Mouse (Mus musculus) cerebellum, adult 18-20 months (tissue): ENCODE data around the gene Paqr8.
"Not testable (repeated sequence)": the region's sequence is repeated elsewhere in the genome, so short reads cannot be mapped to it uniquely, and the experiment has no call there.

Experiments used
- DNase-seq, 2 experiments: peaks; one replicate each; pipeline ENCODE4 v3.0.0; 2021

The Paqr8 gene

DNA sequence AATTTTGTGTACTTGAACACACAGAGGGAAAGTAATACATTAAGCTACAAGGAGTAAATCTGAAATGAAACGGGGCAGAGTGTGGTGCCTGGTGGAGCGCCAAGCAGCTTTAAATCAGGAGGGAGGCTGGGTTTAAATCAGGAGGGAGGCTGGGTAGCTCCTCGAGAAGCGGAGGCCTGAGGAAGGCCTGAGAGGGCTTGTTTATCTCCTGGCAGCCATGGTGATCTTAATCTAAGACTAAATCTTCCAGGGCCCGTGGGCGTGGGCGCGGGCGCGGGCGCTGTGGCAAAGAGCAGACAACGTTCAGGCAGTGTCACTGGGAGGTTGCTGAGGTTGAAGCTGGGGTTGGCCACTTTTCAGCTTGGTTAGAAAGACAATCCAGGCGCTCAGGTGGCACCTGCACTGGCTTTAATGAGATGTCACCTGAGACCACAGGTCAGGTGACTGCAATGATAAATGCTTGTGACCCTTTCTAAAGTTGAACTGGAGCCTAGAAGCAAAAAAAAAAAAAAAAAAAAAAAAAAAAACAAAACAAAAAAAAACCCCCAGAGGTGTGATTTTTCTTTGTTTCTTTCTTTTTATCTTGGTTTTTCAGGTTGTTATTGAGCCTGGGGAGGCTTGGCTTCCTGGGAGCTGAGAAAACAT, 22.2 kb downstream of the Paqr8 start:
- DNase-seq, result no peak

DNA sequence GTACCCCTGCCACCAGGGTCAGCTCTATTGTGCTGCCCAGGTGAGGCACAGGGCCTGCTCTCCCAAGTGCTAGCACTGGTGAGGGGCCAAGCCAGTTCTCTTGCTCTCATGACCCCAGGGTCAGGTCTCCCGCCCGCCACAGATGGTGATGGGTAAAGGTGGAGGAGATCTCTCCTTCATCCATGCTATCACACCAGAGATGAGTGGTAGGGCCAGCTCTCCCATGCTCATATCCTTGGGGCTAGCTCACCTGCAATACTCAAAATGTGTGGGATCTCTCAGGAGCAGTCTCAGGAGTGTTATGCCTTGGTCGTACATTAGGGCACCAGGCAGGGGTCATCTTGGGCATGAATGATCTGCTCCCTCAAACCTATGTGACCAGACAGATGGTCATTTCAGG, 24.4 kb downstream of the Paqr8 start:
- no peak for DNase-seq

DNA sequence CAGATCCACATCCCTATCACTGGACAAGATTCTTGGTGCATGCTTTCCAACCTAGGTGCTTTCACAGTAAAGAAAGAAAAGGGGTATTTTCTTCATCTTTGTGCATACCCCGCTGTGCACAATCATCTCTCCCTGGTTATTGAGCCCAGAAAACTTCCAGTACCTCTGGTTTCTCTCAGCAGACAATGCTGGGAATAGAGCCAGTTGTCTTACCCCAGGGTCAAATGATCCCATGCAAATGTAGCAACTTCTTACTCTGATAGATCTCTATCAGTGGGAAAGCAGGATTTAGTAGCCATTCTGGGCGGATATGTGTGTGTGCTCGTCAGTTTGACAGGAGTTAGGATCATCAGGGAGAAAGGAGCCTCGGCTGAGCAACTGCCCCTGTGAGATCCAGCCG, 25.2 kb downstream of the Paqr8 start:
- no peak for DNase-seq

DNA sequence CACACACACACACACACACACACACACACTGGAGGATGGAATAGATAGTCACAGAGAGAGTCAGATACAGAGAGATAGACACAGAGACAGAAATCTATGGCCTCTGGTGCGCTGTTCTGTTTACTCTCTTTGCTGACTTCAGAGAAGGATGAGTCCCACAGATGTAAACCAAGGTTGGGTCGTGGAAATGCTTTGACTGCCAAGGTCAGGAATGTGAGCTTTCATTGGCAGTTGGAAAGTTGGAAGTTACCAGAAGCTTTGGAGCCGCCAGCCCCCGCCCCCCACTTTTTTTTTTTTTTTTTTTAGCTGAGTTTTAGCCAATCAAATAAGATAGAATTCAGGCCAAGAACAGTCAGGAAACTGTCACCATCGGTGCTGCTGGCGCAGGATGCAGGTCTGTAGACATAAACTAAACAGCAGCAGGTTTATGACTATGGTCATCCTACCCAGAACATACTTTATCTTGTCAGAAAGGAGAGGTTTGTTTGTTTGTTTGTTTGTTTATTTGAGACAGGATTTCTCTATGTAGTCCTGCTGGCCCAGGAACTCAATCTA, 27.2 kb downstream of the Paqr8 start:
- DNase-seq, result no peak

DNA sequence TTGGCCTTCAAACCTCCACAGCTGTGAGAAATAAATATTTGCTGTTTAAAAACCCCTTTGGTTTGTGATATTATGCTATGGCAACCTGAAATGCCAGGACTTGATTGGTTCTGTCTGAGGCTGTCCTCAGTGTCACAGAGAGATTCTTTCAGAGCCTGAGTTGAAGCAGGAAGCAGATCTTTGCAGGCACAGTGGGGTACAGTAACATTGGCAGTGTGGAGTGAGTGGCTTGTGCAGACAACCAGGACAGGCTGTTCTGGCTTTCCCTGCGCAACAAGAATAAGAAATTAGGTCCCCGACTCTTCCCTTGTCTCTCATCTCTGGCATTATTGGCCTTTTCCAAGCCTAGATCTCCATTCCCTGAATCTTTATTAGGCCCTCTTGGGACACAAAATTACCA, 29.3 kb downstream of the Paqr8 start:
- DNase-seq, result peak; percentile 62 to 75

DNA sequence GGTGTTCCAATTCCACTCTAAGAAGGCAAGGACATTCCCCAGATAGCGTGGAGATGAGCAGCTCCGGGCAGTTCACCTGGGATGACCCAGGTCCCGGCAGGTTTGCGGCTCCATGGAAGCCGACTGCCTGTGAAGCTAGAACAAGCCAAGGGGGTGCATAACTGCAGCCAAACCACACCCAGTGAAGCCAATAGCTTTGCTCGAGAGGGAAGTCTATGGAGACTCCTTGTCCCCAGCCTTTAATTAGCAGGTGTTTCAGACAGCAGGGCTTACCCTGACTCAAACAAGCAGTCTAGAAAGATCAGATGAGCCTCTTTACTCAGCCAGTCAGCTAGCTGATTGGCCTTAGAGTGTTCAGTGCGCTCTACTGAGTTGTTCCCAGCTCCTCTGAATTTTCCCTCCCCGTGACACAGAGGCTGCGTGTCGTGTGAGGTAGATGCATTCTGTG, 30.7 kb downstream of the Paqr8 start:
- DNase-seq, result peak; percentile 78 to 84

DNA sequence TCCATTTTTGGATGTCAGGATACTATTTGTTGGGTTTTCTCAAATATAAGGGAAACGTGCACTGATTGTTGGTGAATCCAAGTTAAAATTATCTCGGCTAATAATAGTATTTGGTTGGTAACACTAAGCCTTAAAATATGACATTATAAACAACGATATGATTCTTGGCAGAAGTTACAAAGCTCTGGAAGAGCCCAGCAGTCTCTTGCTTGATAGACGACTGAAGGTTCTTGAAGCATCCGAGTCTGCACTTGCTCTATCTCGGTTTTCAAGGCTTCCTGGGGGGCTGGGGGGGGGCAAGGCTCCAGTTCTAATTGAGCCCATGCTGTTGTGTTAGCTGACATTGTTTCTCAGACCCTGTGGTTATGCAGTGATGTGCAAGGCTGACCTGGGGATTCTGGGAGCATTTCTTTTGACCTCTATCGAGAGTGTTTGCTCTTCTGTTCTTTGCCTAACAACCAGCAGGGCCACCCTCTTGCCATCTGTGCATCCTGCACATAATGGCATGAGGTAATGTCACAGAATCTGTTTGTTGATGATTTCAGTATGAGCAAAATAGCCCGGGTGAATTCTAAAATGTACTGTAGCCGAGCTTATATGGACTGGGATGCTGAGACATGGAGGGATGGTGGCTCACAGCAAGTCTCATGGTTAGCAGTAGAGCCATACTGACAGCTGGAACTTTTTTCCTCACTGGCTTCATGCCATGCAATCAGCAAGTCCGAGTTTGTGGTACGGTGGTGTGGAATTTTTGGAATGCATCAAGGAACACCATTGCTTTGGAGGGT, 32.4 kb downstream of the Paqr8 start:
- peak; percentile 82 to 89 for DNase-seq

DNA sequence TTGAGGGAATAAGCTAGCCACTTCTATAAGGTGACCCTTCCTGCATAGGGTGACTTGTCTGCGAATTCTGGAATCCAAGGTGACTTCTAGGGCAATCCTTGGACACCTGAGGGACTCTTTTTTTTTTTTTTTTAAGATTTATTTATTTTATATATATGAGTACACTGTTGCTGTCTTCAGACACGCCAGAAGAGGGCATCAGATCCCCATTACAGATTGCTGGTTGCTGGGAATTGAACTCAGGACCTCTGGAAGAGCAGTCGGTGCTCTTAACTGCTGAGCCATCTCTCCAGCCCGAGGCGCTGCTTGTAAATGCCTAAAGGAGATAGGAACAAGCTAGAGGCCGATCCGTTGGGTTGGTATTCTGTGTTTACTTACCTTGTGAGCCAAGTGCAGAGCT, 34.9 kb downstream of the Paqr8 start:
- DNase-seq, result not testable (repeated sequence)

DNA sequence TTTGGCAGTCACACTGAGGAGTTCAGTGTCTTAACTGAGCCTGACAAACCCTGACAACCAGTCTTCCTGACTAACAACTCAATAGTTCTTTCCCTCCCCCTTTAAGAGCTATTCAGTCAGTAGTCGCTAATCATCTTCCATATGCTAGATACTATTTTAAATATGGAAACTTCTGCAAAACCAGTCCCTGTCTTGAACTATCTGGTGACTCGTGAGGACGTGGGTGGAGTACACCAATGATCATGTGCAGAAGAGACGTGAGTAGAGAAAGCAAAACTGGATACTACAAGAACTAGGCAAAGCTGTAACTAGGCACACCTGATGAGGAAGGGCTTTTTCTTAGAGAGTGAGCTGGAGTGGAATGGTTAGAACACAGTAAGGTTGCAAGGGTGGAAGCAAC, 35.5 kb downstream of the Paqr8 start:
- DNase-seq, result no peak

DNA sequence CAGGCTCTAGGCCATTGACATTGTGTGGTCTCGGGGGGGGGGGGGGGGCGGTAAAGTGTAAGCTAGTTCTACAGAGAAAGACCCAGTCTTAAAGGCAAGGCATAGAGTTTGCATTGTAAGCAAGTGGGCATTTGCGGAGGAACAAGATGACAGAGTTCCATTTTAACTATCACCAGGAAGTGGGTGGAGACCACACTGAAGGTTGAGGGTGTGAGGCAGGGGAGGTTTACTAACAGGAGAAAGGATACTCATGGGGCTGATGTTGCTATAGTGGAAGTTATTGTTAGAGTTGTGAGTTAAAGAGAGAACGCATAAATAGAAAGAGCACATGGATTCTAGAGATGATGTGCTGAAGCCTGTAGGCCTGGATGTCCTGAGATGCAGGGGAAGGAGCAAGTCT, 36.0 kb downstream of the Paqr8 start:
- no peak for DNase-seq

DNA sequence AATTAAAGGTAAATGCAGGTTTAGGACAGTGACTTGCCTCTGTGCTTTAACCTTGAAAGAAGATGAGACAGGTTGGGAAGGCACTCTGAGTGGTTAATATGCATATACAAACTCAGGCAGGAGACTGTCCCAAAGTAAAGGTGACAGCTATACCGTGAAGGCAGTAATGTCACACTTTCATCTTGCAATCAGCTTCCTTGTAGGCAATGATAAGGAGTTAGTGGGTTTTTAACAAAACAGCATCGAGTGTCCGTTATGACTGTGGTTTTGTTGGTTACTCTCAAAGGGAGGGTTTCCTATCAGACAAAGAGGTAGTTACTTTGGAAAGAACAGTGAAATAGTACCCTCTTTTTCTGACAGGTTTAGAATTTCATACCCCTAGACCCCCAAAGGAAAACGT, 38.1 kb downstream of the Paqr8 start:
- DNase-seq, result no peak

DNA sequence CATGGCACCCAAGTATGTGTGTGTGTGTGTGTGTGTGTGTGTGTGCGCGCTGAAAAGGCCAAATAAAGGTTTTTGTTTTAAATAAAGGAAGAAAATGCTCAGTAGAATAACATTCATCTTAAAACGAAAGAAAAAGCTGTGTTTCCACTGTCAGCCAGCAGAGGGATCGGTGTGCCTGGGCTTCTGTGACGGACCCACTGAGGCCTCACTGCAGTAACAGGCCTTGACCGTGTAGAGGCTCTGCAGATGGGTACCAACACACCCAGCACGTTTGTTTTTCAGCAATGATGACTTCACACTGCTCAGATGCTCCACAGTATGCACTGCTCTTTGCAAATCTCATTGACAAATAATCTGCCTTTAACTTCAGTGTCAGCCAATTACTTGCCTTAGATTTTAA, 43.1 kb downstream of the Paqr8 start:
- peak; percentile 74 to 76 for DNase-seq

DNA sequence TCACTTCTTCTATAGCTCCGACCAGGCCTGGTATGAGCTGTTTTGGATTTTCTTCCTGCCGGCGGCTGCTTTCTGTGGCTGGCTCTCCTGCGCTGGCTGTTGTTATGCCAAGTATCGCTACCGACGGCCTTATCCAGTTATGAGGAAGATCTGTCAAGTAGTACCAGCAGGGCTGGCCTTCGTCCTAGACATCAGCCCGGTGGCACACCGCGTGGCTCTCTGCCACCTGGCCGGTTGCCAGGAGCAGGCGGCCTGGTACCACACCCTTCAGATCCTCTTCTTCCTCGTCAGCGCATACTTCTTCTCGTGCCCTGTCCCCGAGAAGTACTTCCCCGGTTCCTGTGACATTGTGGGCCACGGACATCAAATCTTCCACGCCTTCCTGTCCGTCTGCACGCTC, 44.7 kb downstream of the Paqr8 start:
- peak; percentile 55 to 76 for DNase-seq

DNA sequence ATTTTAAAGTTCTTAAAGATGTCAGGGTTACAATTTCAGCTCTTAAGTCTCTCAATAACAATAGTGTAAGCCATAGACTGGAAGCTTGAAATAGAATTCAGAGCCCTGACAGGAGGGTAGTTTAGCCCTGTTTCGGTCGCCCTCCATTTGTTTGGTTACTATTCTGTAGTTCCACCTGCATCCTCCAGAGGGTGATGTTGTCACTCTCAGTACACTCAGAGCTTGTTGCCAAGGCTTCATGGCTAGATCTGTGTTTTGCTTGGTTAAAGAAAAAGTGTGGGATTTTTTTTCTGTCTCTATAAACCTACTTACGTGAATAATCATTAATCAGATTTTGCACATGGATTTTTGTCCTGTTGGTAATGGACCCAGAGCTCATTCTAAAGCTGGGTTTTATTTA, 48.6 kb downstream of the Paqr8 start:
- peak; percentile 66 to 73 for DNase-seq

DNA sequence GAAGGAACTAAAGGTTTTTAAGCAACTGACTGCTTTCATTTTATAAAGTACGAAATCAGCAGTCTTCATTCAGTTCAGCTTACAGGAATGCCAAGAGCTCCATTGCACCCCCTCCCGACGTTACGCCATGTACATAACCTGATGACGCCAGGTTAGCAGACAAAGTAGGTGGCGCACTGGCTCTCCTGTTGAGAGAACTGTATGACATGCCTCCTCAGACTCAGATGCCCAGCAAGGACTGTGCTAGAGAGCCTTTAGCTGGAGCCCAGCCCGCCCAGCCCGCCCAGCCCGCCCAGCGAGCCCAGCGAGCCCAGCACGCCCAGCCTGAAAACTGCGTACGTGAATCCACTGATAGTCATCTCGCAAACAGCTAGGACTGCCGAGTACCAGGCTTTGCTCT, 49.7 kb downstream of the Paqr8 start:
- no peak for DNase-seq

DNA sequence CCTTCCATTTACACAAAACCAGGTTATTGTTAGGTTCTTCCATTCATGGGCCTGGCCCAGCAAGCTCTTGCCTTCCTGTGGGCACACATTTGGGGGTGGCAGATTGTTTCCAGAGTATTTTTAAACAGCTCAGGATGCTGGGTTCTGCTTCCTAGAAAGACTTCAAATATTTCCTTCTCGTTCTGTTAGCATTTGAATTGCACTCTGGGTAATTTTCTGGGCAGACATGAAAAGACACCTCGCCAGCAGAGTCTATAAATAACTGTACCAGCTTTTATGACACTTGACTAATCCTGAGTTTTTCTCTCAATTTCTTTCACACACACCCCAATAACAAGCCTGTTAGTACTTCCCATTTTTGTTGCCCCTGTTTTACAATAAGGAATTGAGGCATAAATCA, 50.9 kb downstream of the Paqr8 start:
- DNase-seq, result no peak

DNA sequence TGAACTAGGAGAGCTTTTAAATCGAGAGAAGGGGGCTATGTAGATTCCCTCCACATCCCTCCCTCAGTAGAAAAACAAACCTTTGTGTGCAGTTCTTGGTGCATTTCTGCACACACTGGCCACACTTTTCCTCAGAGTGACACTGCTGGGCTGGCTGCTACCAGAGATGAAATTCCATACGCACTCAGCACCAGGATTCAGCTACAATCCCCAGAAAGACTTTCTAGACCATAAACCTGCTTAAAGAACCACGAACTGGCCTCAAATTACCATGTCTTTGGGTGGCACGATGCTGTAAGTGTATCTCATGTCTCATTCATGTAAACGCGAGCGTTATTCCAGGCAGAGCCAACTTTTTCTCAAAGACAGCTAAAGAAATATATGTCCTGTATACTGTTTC, 51.5 kb downstream of the Paqr8 start:
- no peak for DNase-seq

DNA sequence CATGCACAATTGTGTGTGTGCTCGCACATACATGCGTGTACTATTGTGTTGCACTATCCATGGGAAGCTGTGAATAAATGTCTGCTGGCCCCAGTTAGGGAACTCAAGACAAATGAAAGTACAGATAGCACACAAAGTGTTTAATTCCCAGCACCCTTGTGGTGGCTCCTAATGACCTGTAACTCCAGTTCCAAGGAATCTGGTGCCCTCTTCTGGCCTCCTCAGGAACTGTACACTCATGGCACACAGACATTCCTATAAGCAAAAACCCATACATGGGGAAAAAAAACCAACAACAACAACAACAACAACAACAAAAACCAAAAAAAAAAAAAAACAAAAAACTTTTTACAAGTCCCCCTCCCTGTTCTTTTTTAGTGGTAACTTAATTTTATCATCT, 52.6 kb downstream of the Paqr8 start:
- no peak for DNase-seq

DNA sequence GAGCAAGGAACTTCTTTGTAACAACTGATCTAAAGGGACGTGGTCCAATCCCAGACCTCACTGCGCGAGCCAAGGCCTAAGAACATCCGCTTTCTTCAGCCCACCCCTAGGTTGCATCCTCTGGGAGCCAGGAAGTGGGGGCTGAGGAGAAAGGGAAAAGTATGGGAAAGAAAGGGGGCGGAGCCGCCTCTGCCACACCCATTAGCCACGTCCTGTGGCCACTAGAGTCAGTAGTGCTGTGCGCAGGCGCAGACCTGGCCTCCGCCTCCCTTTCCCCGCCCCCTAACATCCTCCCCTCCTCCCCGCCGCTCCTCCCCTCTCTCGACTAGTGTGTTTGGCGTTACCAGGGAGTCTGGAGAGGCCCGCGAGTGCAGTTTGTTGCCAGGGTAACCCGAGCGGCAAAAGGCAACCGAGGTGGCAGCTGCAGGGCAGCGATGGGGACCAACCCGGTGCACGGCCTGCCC, 60.9 kb downstream of the Paqr8 start, which contains the start of gene Efhc1:
Gene Efhc1, plus strand, starts transcription at position 327 of the 464 bp plus-strand sequence.
- DNase-seq, result peak; percentile 90 to 93

DNA sequence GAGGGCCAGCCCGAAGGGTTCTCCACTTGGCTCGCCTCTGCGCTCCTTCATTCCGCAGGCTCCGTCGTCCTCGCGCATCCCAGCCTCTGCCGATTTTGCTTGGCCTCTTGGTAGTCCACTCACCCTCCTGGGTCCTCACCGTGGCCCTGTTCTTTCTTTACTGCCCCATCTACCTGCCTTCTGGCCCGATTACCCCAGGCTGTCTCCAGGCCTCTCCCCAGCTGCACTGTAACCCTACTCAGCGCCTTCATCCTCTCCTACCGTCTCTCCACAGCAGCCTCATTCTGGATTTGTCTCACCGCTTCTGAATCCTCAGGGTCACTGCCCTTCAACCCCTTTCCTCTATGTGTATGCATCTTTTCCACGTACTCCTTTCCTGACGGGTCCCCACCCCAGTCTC, 61.4 kb downstream of the Paqr8 start:
- no peak for DNase-seq

DNA sequence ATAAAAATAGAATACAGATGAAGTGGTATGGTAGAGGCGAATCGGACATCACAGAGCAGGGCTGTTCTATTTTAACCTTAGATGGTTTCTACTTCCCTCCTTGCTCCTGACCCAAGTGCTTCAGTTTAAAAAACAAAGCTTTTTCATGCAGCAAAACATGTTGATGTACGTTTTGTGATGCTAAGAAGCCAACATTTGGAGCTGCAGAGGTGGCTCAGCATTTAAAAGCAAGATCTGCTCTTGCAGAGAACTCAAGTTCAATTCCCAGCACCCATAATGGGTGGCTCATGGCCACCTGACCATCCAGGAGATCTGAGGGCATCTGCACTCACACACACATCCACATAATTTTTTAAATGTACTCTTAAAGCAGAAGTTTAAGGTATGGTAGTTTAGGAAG, 64.5 kb downstream of the Paqr8 start:
- DNase-seq, result no peak

DNA sequence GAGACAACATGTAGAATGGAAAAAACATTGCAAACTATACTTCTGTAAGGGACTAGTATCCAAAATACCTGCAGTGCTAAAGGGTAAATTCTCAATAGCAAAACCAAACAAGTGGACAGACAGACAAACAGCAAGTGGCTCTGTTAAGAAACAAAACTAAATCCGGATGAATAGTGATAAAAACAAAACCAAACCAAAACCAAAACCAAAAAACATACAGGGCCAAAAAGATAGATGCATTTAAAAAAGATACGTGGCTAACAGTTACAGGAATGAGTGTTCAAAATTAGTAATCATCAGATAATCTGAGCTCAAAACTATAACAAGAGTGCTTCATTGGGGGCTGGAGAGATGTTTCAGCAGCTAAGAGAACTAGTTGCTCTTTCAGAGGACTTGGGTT, 79.2 kb downstream of the Paqr8 start:
- DNase-seq, result no peak

DNA sequence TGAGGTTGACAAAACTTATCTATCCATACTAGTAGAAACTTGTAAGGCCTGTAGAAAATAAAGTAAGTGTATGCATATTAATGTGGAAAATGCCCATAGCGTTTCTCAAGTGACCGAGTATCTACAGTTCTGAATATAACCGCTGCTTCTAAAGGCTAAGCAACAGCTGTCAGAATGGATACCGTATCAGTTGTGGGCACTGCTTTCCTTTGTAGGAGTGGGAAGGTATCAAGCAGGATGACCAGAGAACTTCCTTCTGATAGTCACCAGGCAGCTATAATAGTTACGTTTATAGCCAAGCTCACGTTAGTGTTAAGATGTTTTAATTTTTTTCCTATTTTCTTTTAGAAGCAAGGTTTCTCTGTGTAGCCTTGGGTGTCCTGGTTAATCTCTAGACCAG, 83.0 kb downstream of the Paqr8 start:
- DNase-seq, result no peak
